Mouse (Mus musculus) midbrain, embryonic 13.5 days (tissue): ENCODE results near the gene Edn2. TPM values are rescaled to one million over a fixed set of nuclear protein-coding genes. Genes with fewer than 3 reads are reported as not detected.

Experiments used
- ATAC-seq: fragments of 200-750 bp; cut with Nextera tagmentation; 2 replicates; pipeline ENCODE4 v1.8.0; 2017; ENCODE audit warnings: mild to moderate bottlenecking, moderate TSS enrichment, moderate library complexity
- H3K27ac ChIP-seq: fragments of 300-500 bp; sonication (generic); 2 replicates; pipeline ENCODE4 v1.5.1; 2015; ENCODE audit warnings: inconsistent platforms, mild to moderate bottlenecking, moderate library complexity
- H3K27me3 ChIP-seq: fragments of 300-500 bp; sonication (generic); 2 replicates; pipeline ENCODE4 v1.6.1; 2015; ENCODE audit warnings: mild to moderate bottlenecking, inconsistent platforms
- H3K36me3 ChIP-seq: fragments of 300-500 bp; sonication (generic); 2 replicates; pipeline ENCODE4 v1.6.1; 2015; ENCODE audit warnings: mild to moderate bottlenecking, inconsistent platforms
- H3K4me1 ChIP-seq: fragments of 300-500 bp; sonication (generic); replicated peaks from 2 replicates; pipeline ENCODE4 v1.6.1; 2015; ENCODE audit warnings: inconsistent platforms
- H3K4me2 ChIP-seq: fragments of 300-500 bp; sonication (generic); replicated peaks from 2 replicates; pipeline ENCODE4 v1.6.1; 2015; ENCODE audit warnings: moderate library complexity, mild to moderate bottlenecking, inconsistent platforms
- H3K4me3 ChIP-seq: fragments of 300-500 bp; sonication (generic); replicated peaks from 2 replicates; pipeline ENCODE4 v1.5.1; 2015; ENCODE audit warnings: mild to moderate bottlenecking, inconsistent platforms
- H3K9ac ChIP-seq: fragments of 300-500 bp; sonication (generic); replicated peaks from 2 replicates; pipeline ENCODE4 v1.6.1; 2015; ENCODE audit warnings: mild to moderate bottlenecking, inconsistent platforms
- H3K9me3 ChIP-seq: fragments of 300-500 bp; sonication (generic); 2 replicates; pipeline ENCODE4 v1.6.1; 2016; ENCODE audit warnings: mild to moderate bottlenecking, inconsistent platforms
- WGBS: fragments of 180-500 bp; shearing (Covaris S2); methylation state at CpG from one replicate; pipeline ENCODE4 v1.1.7; 2015; 5-methylcytosine and 5-hydroxymethylcytosine counted together
- polyA plus RNA-seq: library from polyadenylated mRNA; unstranded; fragments of >200 nt; fragmentation: Nextera tagmentation; extraction: Ambion mirVana; gene quantifications from 2 replicates; pipeline ENCODE4 v1.2.1, GENCODE M21; 2015

Gene Edn2
- polyA plus RNA-seq, 1 experiment from 2014 or later, result not detected

DNA sequence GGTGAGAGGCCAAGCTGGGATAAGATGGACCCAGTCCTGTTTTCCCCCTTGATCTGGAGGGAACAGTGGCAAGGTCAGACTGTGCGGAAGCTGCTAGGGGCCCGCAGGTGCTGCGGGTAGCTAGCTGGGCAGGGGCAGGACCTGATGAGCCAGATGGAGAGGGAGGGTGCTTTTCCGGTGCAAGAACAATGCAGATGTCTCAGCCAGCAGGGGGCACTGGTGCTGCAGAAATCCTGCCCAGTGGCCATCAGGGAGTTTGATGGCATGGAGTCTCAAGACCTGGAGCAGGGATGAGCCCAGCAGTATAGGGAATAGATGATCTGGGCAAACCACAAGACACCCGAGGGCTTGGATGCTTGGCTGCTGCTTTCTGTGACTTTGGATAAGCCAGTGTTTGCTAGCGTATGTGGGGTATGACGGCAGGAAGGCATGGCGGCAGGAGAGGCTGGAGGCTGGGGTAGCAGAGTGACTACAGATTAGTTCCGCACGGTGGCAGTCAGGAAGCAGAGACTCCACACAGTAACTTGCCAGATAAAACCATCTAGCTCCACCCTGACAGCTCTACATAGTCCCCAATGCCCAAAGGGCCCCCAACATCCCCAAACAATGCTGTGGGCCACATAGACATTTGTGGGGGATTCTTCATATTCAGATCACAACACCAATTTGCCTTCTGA is 55.0 kb downstream of the Edn2 start:
- H3K27ac ChIP-seq, result no peak overlapping the region

DNA sequence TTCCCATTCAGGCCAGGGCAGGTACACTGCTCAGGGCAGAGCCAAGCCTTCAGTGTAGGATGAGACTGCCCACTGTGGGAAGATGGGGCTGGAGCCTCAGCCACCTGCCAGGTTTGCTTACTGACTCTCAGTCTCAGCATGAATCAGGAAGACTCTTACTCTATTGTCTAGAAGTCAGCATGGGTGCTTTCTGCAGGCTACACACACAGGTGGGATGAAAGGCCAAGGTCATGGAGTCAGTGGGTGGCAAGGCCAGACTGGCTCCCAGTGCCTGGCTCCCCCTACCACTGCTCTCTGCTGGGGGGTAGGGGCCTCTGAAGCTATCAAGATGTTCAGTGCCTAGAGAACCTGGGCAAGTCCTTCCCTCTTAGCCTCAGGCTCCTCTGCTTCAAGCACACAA is 55.9 kb downstream of the Edn2 start:
- Histone ChIP-seq H3K9ac (no peak overlapping the region), H3K27me3 (0 out of 2 replicates have a peak, but pooled peaks cover 4% of the 10 kb centered on the region), H3K4me2 (no peak overlapping the region), H3K36me3 (no peaks in the 10 kb centered on the region), H3K4me3 (no peak overlapping the region), H3K9me3 (no peaks in the 10 kb centered on the region), H3K4me1 (peaks cover 28% of the 10 kb centered on the region), H3K27ac (no peak overlapping the region)
- no peak for ATAC-seq

More for the DNA sequence above, 55.0 kb downstream of the Edn2 start:
- no peaks in the 10 kb centered on the region for H3K36me3 ChIP-seq
- peak; percentile 69 for ATAC-seq
- H3K9ac ChIP-seq, result no peak overlapping the region
- no peaks in the 10 kb centered on the region for H3K9me3 ChIP-seq
- no peak overlapping the region for H3K4me3 ChIP-seq
- peaks cover 22% of the 10 kb centered on the region for H3K4me1 ChIP-seq
- 21% methylated on average over 10 of the region's 10 CpGs for WGBS
- 0 out of 2 replicates have a peak, but pooled peaks cover 4% of the 10 kb centered on the region for H3K27me3 ChIP-seq
- H3K4me2 ChIP-seq, result 0 out of 2 replicates have a peak overlapping the region, but pooled peaks have one; percentile 12

Other genes with a start within 250 kb of the Edn2 start
- gene AL607142.1, start 96.2 kb upstream of the Edn2 start, polyA plus RNA-seq, result not detected in 2 replicates
- gene Foxo6, start 126.1 kb downstream of the Edn2 start, polyA plus RNA-seq, result 0.69 and 0.77 TPM in 2 replicates
- 77.4 and 79.9 TPM in 2 replicates for gene Scmh1, start 244.1 kb downstream of the Edn2 start, polyA plus RNA-seq